Mouse (Mus musculus) heart, postnatal 0 days (tissue): ENCODE measurements around the gene Acbd3.

ENCODE experiments used
- CTCF ChIP-seq: IDR thresholded peaks from 2 replicates; pipeline ENCODE4 v1.5.1; 2016; ENCODE audit warnings: antibody characterized with exemption, control low read depth, low read depth
- EP300 ChIP-seq: IDR thresholded peaks from 2 replicates; pipeline ENCODE4 v1.6.1; 2016; ENCODE audit warnings: antibody characterized with exemption, low read depth

DNA sequence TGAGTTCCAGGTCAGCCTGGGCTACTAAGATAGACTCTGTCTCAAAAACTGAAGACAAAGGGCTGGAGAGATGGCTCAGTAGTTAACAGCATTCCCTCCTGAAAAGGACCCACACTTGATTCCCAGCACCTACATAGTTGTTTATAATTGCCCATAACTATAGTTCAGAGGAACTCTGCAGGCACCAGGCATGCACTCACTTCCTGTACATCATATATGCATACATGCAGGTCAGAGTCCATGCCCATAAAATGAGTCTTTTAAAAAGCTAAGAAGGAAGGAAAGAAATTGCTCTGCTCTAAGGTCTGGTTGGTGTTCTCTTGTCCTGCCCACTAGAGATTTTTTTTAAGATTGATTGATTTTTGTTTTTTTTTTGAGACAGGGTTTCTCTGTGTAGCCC, 22.0 kb downstream of the Acbd3 start:
- TF ChIP-seq CTCF (no peak), EP300 (no peak)
